Mouse (Mus musculus): Measurements from ENCODE around the gene Vmn1r138.
"Not testable (repeated sequence)": the region's sequence is repeated elsewhere in the genome, so short reads cannot be mapped to it uniquely, and the experiment has no call there.

The Vmn1r138 gene

DNA sequence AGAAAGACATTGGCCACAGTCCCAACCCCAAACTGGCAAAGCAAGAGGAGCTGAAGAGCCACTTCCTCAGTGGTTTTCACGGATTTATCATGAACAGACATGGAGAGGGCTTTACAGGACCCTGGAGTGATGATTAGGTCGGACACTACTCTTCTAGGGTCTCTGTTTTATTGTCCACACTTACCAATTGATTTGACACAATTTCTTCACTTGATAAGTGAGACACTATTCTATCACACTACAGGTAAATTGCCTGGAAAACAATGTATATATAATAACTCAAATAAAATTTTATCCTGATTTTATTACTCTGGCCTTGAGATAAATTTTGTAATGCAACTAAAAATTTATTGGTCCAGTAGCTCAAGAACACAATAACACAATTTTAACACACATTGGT, at the start of gene Vmn1r138:
Gene Vmn1r138, minus strand, starts transcription at position 101 of the 400 bp plus-strand sequence.
- not testable (repeated sequence) for DNase-seq (ENCODE audit: low spot score)

DNA sequence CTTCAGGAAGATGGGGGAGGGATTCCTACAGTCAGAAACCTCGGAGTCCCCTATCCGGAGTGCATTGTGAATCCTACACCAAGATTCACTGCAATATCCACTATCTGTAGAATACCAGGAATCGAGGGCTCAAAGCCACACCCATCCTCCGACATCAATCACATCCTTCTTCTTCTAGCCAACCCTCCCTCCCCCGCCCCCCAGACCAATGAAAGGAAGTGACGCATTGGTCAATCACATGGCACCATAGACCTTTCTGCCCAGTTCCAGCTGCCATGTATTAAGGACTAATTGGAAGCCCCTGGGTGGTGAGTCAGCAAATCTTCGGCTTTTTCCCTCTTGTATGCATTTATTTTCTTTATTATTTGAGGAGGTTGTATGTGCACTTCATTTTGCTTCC, 40.1 kb upstream of the Vmn1r138 start, which contains the start of gene Vmn1r139:
Gene Vmn1r139, plus strand, starts transcription at position 301 of the 400 bp plus-strand sequence.
- DNase-seq (ENCODE audit: low spot score), result not testable (repeated sequence)

DNA sequence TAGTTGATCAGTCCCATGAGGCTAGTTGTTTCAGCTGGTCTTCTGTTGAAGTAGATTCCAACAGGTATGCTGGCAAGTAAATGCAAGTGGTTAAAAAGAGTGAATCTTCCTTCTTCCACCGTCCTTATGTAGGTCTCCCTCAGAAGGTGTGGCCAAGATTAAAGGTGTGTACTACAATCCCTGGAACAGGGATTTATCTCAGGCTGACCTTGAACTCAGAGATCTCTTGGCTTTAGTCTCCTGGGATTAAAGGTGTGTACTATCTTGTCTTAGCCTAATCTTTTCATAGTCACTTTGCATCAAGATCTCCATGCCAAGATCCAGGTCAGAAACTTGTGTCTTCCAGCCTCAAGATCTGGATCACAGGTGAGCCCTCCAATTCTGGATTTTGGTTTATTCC, 27.5 kb upstream of the Vmn1r138 start, which contains the start of gene Gm6176:
Gene Gm6176, minus strand, starts transcription at position 101 of the 400 bp plus-strand sequence.
- not testable (repeated sequence) for DNase-seq (ENCODE audit: low spot score)

DNA sequence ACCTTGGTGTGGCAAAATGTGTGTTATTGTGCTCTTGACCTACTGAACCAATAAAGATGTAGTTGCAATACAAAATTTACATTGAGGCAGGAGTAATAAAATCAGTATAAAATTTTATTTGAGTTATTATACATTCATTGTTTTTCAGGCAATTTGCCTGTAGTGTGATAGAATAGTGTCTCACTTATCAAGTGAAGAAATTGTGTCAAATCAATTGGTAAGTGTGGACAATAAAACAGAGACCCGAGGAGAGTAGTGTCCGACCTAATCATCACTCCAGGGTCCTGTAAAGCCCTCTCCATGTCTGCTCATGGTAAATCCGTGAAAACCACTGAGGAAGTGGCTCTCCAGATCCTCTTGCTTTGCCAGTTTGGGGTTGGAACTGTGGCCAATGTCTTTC, 34.4 kb downstream of the Vmn1r138 start, which contains the start of gene Vmn1r137:
Gene Vmn1r137, plus strand, starts transcription at position 301 of the 400 bp plus-strand sequence.
- not testable (repeated sequence) for DNase-seq (ENCODE audit: low spot score)
